Mouse (Mus musculus) CD8-positive naive resting alpha-beta T cell, adult 2 months (primary cell): ENCODE measurements around the gene Olfr1133.
"Not testable (repeated sequence)": the region's sequence is repeated elsewhere in the genome, so short reads cannot be mapped to it uniquely, and the experiment has no call there.

Experiments
- DNase-seq, 2 experiments: peaks; one replicate each; pipeline ENCODE4 v3.0.0; 2022; ENCODE audit warnings: low read depth in 2 of 2, low spot score in 2 of 2

Gene Olfr1133

GRCm38 (mm10) chr2:87647274-87647673 is at the start of gene Olfr1133:
Gene Olfr1133 (minus strand): TSS chr2:87647374.
- DNase-seq, result no peak

- DNase-seq, result no peak
Observed at GRCm38 (mm10) chr2:87693847-87694246, 46.7 kb upstream of the Olfr1133 start, which contains the start of gene Olfr1136. Gene Olfr1136 (minus strand): TSS chr2:87693947.

GRCm38 (mm10) chr2:87673564-87673963 is 26.4 kb upstream of the Olfr1133 start, which contains the start of gene Olfr1135:
Gene Olfr1135 (minus strand): TSS chr2:87673664.
- no peak for DNase-seq

GRCm38 (mm10) chr2:87658360-87658759 is 11.2 kb upstream of the Olfr1133 start, which contains the start of gene Olfr1134:
Gene Olfr1134 (minus strand): TSS chr2:87658460.
- no peak for DNase-seq

GRCm38 (mm10) chr2:87642441-87642840 is 4.7 kb downstream of the Olfr1133 start:
- no peak for DNase-seq

- no peak for DNase-seq
Observed at GRCm38 (mm10) chr2:87637435-87637834, 9.7 kb downstream of the Olfr1133 start, which contains the start of gene Olfr1132. Gene Olfr1132 (minus strand): TSS chr2:87637535.

GRCm38 (mm10) chr2:87626804-87627203 is 20.4 kb downstream of the Olfr1133 start, which contains the start of gene Olfr1131:
Gene Olfr1131 (plus strand): TSS chr2:87627104.
- no peak for DNase-seq

GRCm38 (mm10) chr2:87605912-87606311 is 41.3 kb downstream of the Olfr1133 start, which contains the start of gene Olfr1130:
Gene Olfr1130 (plus strand): TSS chr2:87606212.
- DNase-seq, result not testable (repeated sequence)
